9 mouse cellular contexts compared by ENCODE assay signal in genomic region chr4:150035280-150035679, GRCm38 (mm10). TPM values are rescaled to one million over a fixed set of nuclear protein-coding genes. Genes with fewer than 3 reads are reported as not detected.
DNase-seq lines count a peak whose midpoint lies in the region; ATAC-seq and TF ChIP-seq lines count a peak whose summit lies in the region.
"Had no signal": no experiment of that assay in that cellular context is flagged by ENCODE, and none has a peak within 500 bp of the region (broad histone marks: within the 10 kb centered on the region; RNA-seq: fewer than 3 reads in every experiment).

No protein-coding gene starts in this region.

- no peak for TF ChIP-seq POLR2A in brain, embryonic 14.5 days (IDR thresholded peaks at IDR 0.05; ENCODE audit: borderline replicate concordance, extremely low read depth, insufficient read depth, insufficient read length, poor library complexity, severe bottlenecking)

- no peaks in the 10 kb centered on the region for H3K36me3 ChIP-seq in forebrain, embryonic 10.5 days (replicated peaks)
- no peaks in the 10 kb centered on the region for H3K36me3 ChIP-seq in forebrain, embryonic 12.5 days (replicated peaks)
- H3K36me3 ChIP-seq in stomach, embryonic 15.5 days = no peaks in the 10 kb centered on the region

- TF ChIP-seq CTCF in brain, embryonic 14.5 days (IDR thresholded peaks at IDR 0.05; ENCODE audit: borderline replicate concordance, extremely low read depth, insufficient read depth, insufficient read length) = peak; percentile 98

- peaks cover 24% of the 10 kb centered on the region for H3K4me1 ChIP-seq in forebrain, embryonic 10.5 days
- peaks cover 17% of the 10 kb centered on the region for H3K4me1 ChIP-seq in forebrain, embryonic 12.5 days
- peaks cover 15% of the 10 kb centered on the region for H3K4me1 ChIP-seq in stomach, embryonic 15.5 days

- no peak overlapping the region for H3K4me3 ChIP-seq in forebrain, embryonic 10.5 days
- H3K4me3 ChIP-seq in forebrain, embryonic 12.5 days (replicated peaks) = no peak overlapping the region
- no peak overlapping the region for H3K4me3 ChIP-seq in stomach, embryonic 15.5 days (replicated peaks)

- no peaks in the 10 kb centered on the region for H3K9me3 ChIP-seq in forebrain, embryonic 10.5 days
- no peaks in the 10 kb centered on the region for H3K9me3 ChIP-seq in forebrain, embryonic 12.5 days
- no peaks in the 10 kb centered on the region for H3K9me3 ChIP-seq in stomach, embryonic 15.5 days

- peaks cover 96% of the 10 kb centered on the region for H3K27me3 ChIP-seq in forebrain, embryonic 10.5 days (ENCODE audit: poor library complexity, severe bottlenecking)
- H3K27me3 ChIP-seq in forebrain, embryonic 12.5 days = peaks cover 72% of the 10 kb centered on the region
- H3K27me3 ChIP-seq in stomach, embryonic 15.5 days (replicated peaks) = peaks cover 42% of the 10 kb centered on the region
- H3K27me3 ChIP-seq: Patski had no signal

- H3K27ac ChIP-seq in forebrain, embryonic 10.5 days = no peak overlapping the region
- no peak overlapping the region for H3K27ac ChIP-seq in forebrain, embryonic 12.5 days
- no peak overlapping the region for H3K27ac ChIP-seq in stomach, embryonic 15.5 days

- no peak overlapping the region for H3K9ac ChIP-seq in forebrain, embryonic 12.5 days
- H3K9ac ChIP-seq in stomach, embryonic 15.5 days = no peak overlapping the region

- no peak for ATAC-seq in forebrain, embryonic 12.5 days (ENCODE audit: low FRiP score)
- ATAC-seq in frontal cortex, adult (ENCODE audit: low TSS enrichment) = 0 out of 2 replicates have a peak, but pooled peaks have one; percentile 24
- peak; percentile 46 for ATAC-seq in inflammation-experienced regulatory T-cells, adult 6 months
- 0 out of 2 replicates have a peak, but pooled peaks have one; percentile 54 for ATAC-seq in monocyte, adult 5-6 weeks (replicated peaks; ENCODE audit: insufficient number of reproducible peaks, low FRiP score, low TSS enrichment, poor library complexity, severe bottlenecking)
- ATAC-seq in stomach, embryonic 15.5 days (ENCODE audit: insufficient read depth, low FRiP score, low read depth) = peak; percentile 32; the same call in 1 of the 2 replicates
- ATAC-seq: Patski had no signal

- 15% methylated on average over 10 of the region's 10 CpGs for WGBS in forebrain, embryonic 10.5 days
- 16% methylated on average over 10 of the region's 10 CpGs for WGBS in forebrain, embryonic 12.5 days
- 9% methylated on average over 10 of the region's 10 CpGs for WGBS in stomach, embryonic 15.5 days

- intact Hi-C loops in left cerebral cortex, postnatal 14 days (cut with DNase I) = loop anchor here (1.0 kb wide), 2 partner anchors 38 to 64 kb away; no protein-coding TSS in a partner anchor

- peak; percentile 82 for DNase-seq in forebrain, embryonic 10.5 days (ENCODE audit: extremely low spot score, low spot score)
- peak; percentile 90 for DNase-seq in brain, embryonic 14.5 days (ENCODE audit: low read depth)
- peak; percentile 92 to 96 for DNase-seq in left cerebral cortex, postnatal 14 days (ENCODE audit: low spot score in 2 of 2)

- H3K4me2 ChIP-seq in forebrain, embryonic 12.5 days = no peak overlapping the region
- H3K4me2 ChIP-seq in stomach, embryonic 15.5 days = no peak overlapping the region

RNA-seq across cellular contexts. Expression of gene H6pd, which starts 26.5 kb away (rescaled TPM):
- polyA plus RNA-seq in forebrain, embryonic 10.5 days (2016; fragmentation: Nextera tagmentation; extraction: Ambion mirVana) = 3.0 TPM in 2 replicates
- polyA plus RNA-seq in forebrain, embryonic 12.5 days (2016; fragmentation: Nextera tagmentation; extraction: Ambion mirVana) = 2.8 and 3.0 TPM in 2 replicates
- 3.2 and 5.8 TPM in 2 replicates for polyA plus RNA-seq in brain, embryonic 14.5 days (2012; rRNA removed)
- polyA plus RNA-seq in inflammation-experienced regulatory T-cells, adult 6 months (2017; shearing (Covaris generic)) = 1 to 10 TPM; 4.1 to 5.9 (median 5.0) TPM
- 10 to 100 TPM; 11.4 to 14.2 TPM for total RNA-seq in left cerebral cortex, postnatal 14 days (2021)
- 19.1 to 35.1 TPM (median 21.1 TPM) in 3 replicates for total RNA-seq in monocyte, adult 5-6 weeks (2017)
- 14.4 and 15.3 TPM in 2 replicates for polyA plus RNA-seq in stomach, embryonic 15.5 days (2015; fragmentation: Nextera tagmentation; extraction: Ambion mirVana)

RNA-seq across cellular contexts. Expression of gene Gpr157, which starts 51.9 kb away (rescaled TPM):
- 0.32 and 0.41 TPM in 2 replicates for polyA plus RNA-seq in forebrain, embryonic 10.5 days (2016; fragmentation: Nextera tagmentation; extraction: Ambion mirVana)
- polyA plus RNA-seq in forebrain, embryonic 12.5 days (2016; fragmentation: Nextera tagmentation; extraction: Ambion mirVana) = 0.32 and 0.54 TPM in 2 replicates
- polyA plus RNA-seq in brain, embryonic 14.5 days (2012; rRNA removed) = 0.85 and 1.2 TPM in 2 replicates
- polyA plus RNA-seq in inflammation-experienced regulatory T-cells, adult 6 months (2017; shearing (Covaris generic)) = under 1 TPM; 0.16 to 0.36 (median 0.33) TPM
- 1 to 10 TPM in 1 of 2 experiments, under 1 TPM in 1; 0.75 to 1.3 TPM for total RNA-seq in left cerebral cortex, postnatal 14 days (2021)
- 0.19 to 0.39 TPM (median 0.32 TPM) in 3 replicates for total RNA-seq in monocyte, adult 5-6 weeks (2017)
- 1.2 and 1.3 TPM in 2 replicates for polyA plus RNA-seq in stomach, embryonic 15.5 days (2015; fragmentation: Nextera tagmentation; extraction: Ambion mirVana)
